Mouse (Mus musculus) right cerebral cortex, adult 18-20 months (tissue): Measurements from ENCODE around the gene Lats2.
"Not testable (repeated sequence)": the region's sequence is repeated elsewhere in the genome, so short reads cannot be mapped to it uniquely, and the experiment has no call there.

Source experiments
- DNase-seq: peaks from one replicate; pipeline ENCODE4 v3.0.0; 2022; ENCODE audit warnings: mixed read lengths

Lats2 gene

DNA sequence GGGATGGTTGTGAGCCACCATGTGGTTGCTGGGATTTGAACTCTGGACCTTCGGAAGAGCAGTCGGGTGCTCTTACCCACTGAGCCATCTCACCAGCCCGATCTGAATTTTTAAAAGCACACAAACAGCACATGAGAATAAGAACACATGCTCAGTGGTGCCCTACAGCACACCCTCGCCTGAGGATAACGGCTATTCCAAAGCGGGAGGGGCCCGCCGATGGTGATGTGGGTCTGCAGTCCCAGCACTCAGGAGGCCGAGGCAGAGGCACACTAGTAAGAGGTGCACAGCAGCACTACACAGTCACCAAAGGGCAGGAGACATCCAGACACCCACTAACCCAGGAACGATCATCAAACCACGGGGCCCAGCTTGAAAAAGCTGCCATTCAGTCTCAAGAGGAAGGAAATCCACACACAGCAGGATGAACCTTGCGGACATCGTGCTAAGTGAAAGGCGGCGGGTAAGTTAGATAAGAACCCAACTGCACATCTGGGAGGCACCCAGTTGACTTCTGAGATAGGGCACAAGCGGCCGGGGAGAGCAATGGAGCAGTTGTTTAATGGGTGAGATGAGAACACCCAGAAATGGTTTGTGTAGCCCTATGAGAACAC, 65.6 kb downstream of the Lats2 start:
- DNase-seq: no peak

- DNase-seq: no peak
Measured at GRCm38 (mm10) chr14:57691316-57691715, 66.9 kb downstream of the Lats2 start.

DNA sequence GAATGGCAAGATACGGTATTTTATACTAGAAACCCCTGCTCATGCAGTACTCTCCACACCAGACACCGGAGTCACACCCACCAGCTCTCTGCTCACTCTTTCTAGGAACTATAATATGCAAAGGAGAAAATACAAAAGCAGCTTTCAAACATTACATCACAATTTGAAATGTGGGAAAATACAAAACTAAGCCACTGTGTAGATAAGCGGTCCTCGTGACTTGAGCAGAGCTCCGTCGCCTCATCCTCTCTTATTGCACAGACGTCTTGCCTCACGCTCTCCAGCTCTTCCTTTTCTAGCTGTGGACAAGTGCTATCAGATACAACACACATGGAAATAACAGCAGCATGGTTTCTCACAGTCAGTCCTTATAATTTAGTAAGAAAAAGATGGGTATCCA, 67.5 kb downstream of the Lats2 start:
- DNase-seq: no peak

DNA sequence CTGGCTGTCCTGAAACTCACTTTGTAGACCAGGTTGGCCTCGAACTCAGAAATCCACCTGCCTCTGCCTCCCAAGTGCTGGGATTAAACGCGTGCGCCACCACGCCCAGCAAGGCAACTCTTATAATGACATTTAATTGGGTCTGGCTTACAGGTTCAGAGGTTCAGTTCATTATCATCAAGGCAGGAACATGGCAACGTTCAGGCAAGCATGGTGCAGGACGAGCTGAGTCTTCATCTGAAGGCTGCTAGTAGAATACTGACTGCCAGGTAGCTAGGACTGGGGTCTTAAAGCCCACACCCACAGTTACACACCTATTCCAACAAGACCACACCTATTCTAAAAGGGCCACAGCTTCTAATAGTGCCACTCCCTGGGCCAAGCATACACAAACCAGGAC, 70.1 kb downstream of the Lats2 start:
- DNase-seq: not testable (repeated sequence)

- no peak for DNase-seq
Measured at GRCm38 (mm10) chr14:57687441-57687840, 70.7 kb downstream of the Lats2 start.

GRCm38 (mm10) chr14:57686647-57687046, 71.5 kb downstream of the Lats2 start:
- no peak for DNase-seq

DNA sequence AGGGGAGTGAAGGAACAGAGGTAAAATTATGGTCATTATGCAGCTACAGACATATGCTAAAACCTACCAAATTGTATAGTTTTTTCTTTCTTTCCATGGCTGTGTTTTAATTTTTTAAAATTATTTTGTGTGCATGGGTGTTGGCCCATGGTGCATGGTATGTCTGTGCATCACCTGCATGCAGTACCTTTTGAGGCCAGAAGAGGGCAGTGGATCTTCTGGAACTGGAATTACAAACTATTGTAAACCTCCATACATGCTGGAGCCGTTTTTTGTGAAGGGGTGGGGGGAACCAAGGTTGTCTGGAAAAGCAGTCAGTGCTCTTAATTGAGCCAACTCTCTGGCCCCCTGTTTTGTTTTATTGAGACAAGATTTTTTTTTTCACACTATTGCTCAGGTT, 73.6 kb downstream of the Lats2 start:
- no peak for DNase-seq

- DNase-seq: no peak
Measured at GRCm38 (mm10) chr14:57682751-57683150, 75.4 kb downstream of the Lats2 start.

GRCm38 (mm10) chr14:57679958-57680535, 78.1 kb downstream of the Lats2 start:
- peak; percentile 78 for DNase-seq

DNA sequence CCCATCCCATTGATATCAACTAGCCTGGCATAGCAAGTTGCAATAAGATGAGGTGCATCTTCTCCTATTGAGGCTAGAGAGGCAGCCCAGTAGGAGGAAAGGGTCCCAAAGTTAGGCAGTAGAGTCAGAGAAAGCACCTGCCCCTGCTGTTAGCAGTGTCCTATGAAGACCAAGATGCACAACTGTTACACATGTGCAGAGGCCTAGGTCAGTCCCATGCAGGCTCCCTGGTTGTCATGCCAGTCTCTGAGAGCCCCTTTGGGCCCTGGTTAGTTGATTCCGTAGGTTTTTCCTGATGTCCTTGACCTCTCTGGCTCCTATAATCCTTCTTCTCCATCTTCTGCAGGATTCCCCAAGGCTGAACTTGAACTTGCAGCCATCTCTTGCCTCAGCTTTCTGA, 78.7 kb downstream of the Lats2 start:
- DNase-seq: no peak

GRCm38 (mm10) chr14:57675481-57675880, 82.7 kb downstream of the Lats2 start:
- DNase-seq: no peak

DNA sequence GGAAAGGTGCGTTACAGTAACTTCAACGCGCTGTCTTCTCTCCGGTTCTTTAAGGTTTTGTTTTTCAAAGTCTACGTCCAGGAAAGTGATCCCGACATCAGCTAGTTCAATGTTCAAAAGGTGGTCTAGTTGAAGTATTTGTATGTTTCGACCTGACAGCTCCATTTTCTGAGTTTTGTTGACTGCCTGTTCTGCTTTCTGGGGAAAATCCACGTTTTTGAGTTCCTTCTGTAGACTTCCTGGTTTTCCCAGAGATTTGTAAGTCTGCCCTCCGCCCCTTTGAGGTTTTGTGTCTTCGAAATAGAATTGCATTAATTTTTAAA, 92.6 kb downstream of the Lats2 start:
- DNase-seq: no peak

DNA sequence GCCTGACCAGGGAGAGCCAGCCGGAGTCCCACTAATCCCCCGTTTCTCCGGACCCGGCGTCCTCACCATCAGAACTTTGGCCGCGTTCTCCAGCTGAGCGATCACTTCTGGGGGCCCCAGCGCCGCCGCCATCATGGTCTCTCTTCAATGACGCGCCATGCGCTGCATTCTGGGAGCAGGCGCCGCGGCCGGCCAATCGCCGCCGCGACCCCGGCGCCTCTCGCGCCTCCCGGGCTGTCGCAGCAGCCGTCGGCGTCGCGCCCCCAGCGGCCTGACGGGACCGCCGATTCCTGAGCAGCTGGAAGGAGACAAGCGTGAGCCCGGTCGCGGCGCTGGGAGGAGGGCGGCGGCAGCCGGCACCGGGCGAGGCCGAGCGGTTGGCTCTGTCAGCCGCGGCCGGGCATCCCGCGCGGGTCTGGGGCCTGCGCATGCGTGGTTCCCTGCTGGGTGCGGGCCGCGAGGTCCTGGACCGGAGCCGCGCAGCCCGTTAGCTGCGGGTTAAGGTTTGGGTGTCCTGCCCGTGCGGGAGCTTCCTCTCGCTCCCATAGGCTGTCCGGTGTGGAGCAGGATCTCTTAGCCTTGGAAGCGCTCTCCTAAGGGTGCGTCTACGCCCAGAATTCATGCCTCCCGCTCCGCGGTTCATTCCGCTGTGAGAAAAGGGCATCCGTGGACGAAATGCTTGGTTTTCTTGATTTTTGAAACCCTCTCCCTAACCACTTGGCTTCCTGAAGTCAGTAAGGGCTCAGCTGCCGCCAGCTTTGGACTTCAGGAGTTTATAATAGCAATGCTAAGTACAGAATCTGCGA, 93.2 kb downstream of the Lats2 start, which contains the start of gene Xpo4:
Xpo4 (minus strand) TSS at position 609 of the 806 bp plus-strand sequence.
- DNase-seq: peak; percentile 88

GRCm38 (mm10) chr14:57664311-57664821, 93.8 kb downstream of the Lats2 start:
- no peak for DNase-seq

- no peak for DNase-seq
Measured at GRCm38 (mm10) chr14:57663630-57664029, 94.6 kb downstream of the Lats2 start.

- no peak for DNase-seq
Measured at GRCm38 (mm10) chr14:57658301-57658700, 99.9 kb downstream of the Lats2 start.

- no peak for DNase-seq
Measured at GRCm38 (mm10) chr14:57657500-57657899, 100.7 kb downstream of the Lats2 start.

- not testable (repeated sequence) for DNase-seq
Measured at GRCm38 (mm10) chr14:57656519-57656918, 101.7 kb downstream of the Lats2 start.

DNA sequence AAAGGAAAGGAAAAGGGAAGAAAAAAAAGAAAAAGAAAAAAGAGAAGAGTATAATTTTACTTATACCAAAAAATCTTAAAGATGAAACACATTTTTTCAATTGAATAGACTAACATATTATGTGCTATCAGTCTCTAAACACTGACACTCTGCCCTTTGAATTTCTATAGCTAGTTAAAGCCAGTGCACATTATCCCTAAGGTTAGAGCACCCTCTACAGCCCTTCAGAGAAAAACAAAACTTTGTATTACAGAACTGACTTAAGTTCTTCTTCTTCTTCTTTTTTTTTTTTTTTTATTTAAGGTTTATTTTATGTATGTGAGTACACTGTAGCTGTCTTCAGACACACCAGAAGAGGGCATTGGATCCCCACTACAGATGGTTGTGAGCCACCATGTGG, 108.7 kb downstream of the Lats2 start:
- DNase-seq: no peak

DNA sequence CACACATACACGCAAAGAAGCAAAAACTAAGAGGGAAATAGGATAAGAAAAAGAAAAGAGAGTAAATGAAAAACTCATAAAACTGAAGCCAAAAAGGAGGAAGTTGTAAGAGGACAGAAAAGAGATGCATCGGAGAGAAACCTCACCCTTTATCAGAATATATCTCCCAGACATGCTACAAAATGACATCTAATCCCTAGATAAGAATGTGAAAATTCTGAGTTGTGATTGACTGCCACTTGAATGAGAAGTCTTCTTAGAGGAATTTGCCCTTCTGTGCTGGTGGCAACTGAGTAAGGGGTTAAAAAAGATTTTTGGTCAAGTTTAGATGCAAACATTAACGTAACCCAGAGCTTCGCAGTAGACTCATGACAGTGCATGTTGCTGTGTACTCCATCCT, 112.0 kb downstream of the Lats2 start:
- DNase-seq: no peak
